Mouse (Mus musculus) CD4-positive, CD25-positive, alpha-beta regulatory T cell, adult 4 months (primary cell): ENCODE measurements around the gene Ncoa5. TPM values are rescaled to one million over a fixed set of nuclear protein-coding genes. Genes with fewer than 3 reads are reported as not detected.

Source experiments
- ATAC-seq: one replicate; pipeline ENCODE4 v1.8.0; 2017
- polyA plus RNA-seq, 2 experiments: library from polyadenylated mRNA; unstranded; fragments of 100-300 nt; shearing (Covaris generic); gene quantifications; one replicate each; pipeline ENCODE4 v1.2.1; 2017

The Ncoa5 gene
- polyA plus RNA-seq, 2 experiments from 2014 or later: 28.6 to 49.0 TPM

GRCm38 (mm10) chr2:164956195-164956594, 78.5 kb downstream of the Ncoa5 start:
- no peak for ATAC-seq

- ATAC-seq: no peak
These were observed 78.9 kb downstream of the Ncoa5 start for GRCm38 (mm10) chr2:164955725-164956124.

- ATAC-seq: peak; percentile 73
These were observed 81.4 kb downstream of the Ncoa5 start for GRCm38 (mm10) chr2:164953224-164953623.

GRCm38 (mm10) chr2:164952448-164952847, 82.2 kb downstream of the Ncoa5 start:
- ATAC-seq: no peak

- ATAC-seq: no peak
These were observed 82.9 kb downstream of the Ncoa5 start for GRCm38 (mm10) chr2:164951745-164952144.

DNA sequence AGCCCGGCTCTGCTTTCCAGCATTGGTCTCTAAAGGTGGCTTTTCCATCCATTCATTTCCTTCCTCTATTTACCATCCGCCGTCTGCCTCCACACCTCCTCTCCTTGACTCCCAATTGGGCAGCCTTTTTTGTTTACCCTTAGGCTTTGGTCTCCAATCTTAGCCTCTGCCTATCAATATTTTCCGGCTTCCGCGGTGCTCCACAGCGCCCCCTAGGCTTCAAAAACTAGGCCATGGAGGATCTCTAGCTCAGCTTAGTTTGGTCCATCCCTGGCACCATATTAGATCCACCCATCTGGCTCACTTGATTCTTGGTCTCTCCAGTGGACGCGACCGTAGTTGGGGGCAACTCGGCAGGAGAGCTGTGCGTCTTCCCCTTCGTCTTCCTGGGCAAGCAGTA, 84.2 kb downstream of the Ncoa5 start:
- ATAC-seq: no peak

Other genes starting within 250 kb of the Ncoa5 start
- 1 to 10 TPM; 4.9 to 7.7 TPM for gene Snx21, start 249.0 kb downstream of the Ncoa5 start, polyA plus RNA-seq
- gene Acot8, start 230.0 kb downstream of the Ncoa5 start, polyA plus RNA-seq: 10 to 100 TPM; 32.5 to 42.2 TPM
- 1 to 10 TPM; 7.0 to 8.1 TPM for gene Zswim3, start 229.8 kb downstream of the Ncoa5 start, polyA plus RNA-seq
- 10 to 100 TPM; 20.9 to 30.5 TPM for gene Zswim1, start 212.2 kb downstream of the Ncoa5 start, polyA plus RNA-seq
- not detected for gene Spata25, start 206.3 kb downstream of the Ncoa5 start, polyA plus RNA-seq
- gene Ctsa, start 202.0 kb downstream of the Ncoa5 start, polyA plus RNA-seq: 100 to 1,000 TPM; 211 to 247 TPM
- gene Neurl2, start 201.4 kb downstream of the Ncoa5 start, polyA plus RNA-seq: 1 to 10 TPM in 1 of 2 experiments, under 1 TPM in 1; 0.65 to 1.6 TPM
- under 1 TPM; 0.34 to 0.98 TPM for gene Pltp, start 177.2 kb downstream of the Ncoa5 start, polyA plus RNA-seq
- gene Pcif1, start 155.6 kb downstream of the Ncoa5 start, polyA plus RNA-seq: 100 to 1,000 TPM; 106 to 115 TPM
- 1 to 10 TPM; 5.6 to 8.2 TPM for gene Zfp335, start 123.1 kb downstream of the Ncoa5 start, polyA plus RNA-seq
- 1 to 10 TPM; 2.0 to 4.1 TPM for gene Mmp9, start 94.1 kb downstream of the Ncoa5 start, polyA plus RNA-seq
- under 1 TPM in 1 of 2 experiments, not detected in 1; 0.31 TPM for gene Slc12a5, start 74.1 kb downstream of the Ncoa5 start, polyA plus RNA-seq
- 1 to 10 TPM; 1.6 to 6.0 TPM for gene Cd40, start 20.8 kb upstream of the Ncoa5 start, polyA plus RNA-seq
- gene 1700025C18Rik, start 55.9 kb upstream of the Ncoa5 start, polyA plus RNA-seq: not detected
- not detected for gene Cdh22, start 200.0 kb upstream of the Ncoa5 start, polyA plus RNA-seq